8 mouse cellular contexts compared by ENCODE assay signal in genomic region chr9:13246815-13247638, GRCm38 (mm10). TPM values are rescaled to one million over a fixed set of nuclear protein-coding genes. Genes with fewer than 3 reads are reported as not detected.
DNase-seq lines count a peak whose midpoint lies in the region; ATAC-seq and TF ChIP-seq lines count a peak whose summit lies in the region.

TSS of gene Ccdc82 (plus strand) at chr9:13246955.

- ATAC-seq in activated CD4-positive, CD25-positive, alpha-beta regulatory T cell, adult 4 months, result peak; percentile 90
- peak; percentile 88 for ATAC-seq in inflammation-experienced regulatory T-cells, adult 6 months
- ATAC-seq in megakaryocyte-erythroid progenitor cell, adult 5-6 weeks (replicated peaks; ENCODE audit: low FRiP score, low TSS enrichment, poor library complexity, severe bottlenecking), result peak; percentile 98

- intact Hi-C loops in left cerebral cortex, postnatal 10 days (cut with DNase I), result loop anchor here (10.0 kb wide), 1 partner anchor 408 kb away; no protein-coding TSS in a partner anchor

- peak within 1 kb of the TSS; percentile 97 for H3K4me3 ChIP-seq in cortical plate, adult 2 months (ENCODE audit: insufficient read depth, low read length)

- TF ChIP-seq CTCF in cortical plate, adult 2 months (IDR thresholded peaks at IDR 0.05; ENCODE audit: extremely low read depth, insufficient read depth, low read length), result no peak

- DNase-seq in gastrocnemius, postnatal 10 days, result peak; percentile 93
- peak; percentile 65 to 97 for DNase-seq in left cerebral cortex, postnatal 10 days (ENCODE audit: extremely low spot score in 1 of 2, low spot score in 2 of 2)
- peak; percentile 75 for DNase-seq in right cerebral cortex, postnatal 25 days
- DNase-seq in urinary bladder, postnatal 4 days (ENCODE audit: low spot score in 2 of 2), result peak; percentile 86 to 96

- H3K27ac ChIP-seq in cortical plate, adult 2 months (ENCODE audit: insufficient read depth, low read length), result peak within 1 kb of the TSS; percentile 90

- TF ChIP-seq POLR2A in cortical plate, adult 2 months (IDR thresholded peaks at IDR 0.05; ENCODE audit: extremely low read depth, insufficient read depth, low read length), result peak; percentile 22; the same call in 1 of the 2 replicates

- H3K4me1 ChIP-seq in cortical plate, adult 2 months (ENCODE audit: control insufficient read depth, insufficient read depth, low read length), result peaks cover 2% of the 10 kb centered on the region; the same call in 1 of the 2 replicates

RNA-seq across cellular contexts. Expression of gene Ccdc82, which starts in this region (rescaled TPM):
- polyA plus RNA-seq in activated CD4-positive, CD25-positive, alpha-beta regulatory T cell, adult 4 months (2017; shearing (Covaris generic)), result 10 to 100 TPM; 37.6 to 38.1 TPM
- 17.4 and 18.2 TPM in 2 replicates for polyA plus RNA-seq in cortical plate, adult 2 months (2012; rRNA removed)
- total RNA-seq in gastrocnemius, postnatal 10 days (2021), result 1 to 10 TPM; 5.0 to 7.7 TPM
- 10 to 100 TPM; 37.1 to 54.3 (median 49.1) TPM for polyA plus RNA-seq in inflammation-experienced regulatory T-cells, adult 6 months (2017; shearing (Covaris generic))
- total RNA-seq in left cerebral cortex, postnatal 10 days (2021), result 10 to 100 TPM; 12.2 to 13.7 TPM
- total RNA-seq in megakaryocyte-erythroid progenitor cell, adult 5-6 weeks (2014; fragmentation: Nextera tagmentation), result 31.2 and 36.8 TPM in 2 replicates
- 37.6 and 44.8 TPM in 2 replicates for total RNA-seq in megakaryocyte-erythroid progenitor cell, adult 5-6 weeks (2017)

Comparison
In these comparisons a context has a peak if more than half of its experiments do, and no peak if none do; other contexts are left out.
1. Peak in every context shown above with its lines: DNase-seq, ATAC-seq, H3K4me3 ChIP-seq and H3K27ac ChIP-seq.